Mouse (Mus musculus): ENCODE measurements around the gene Mre11a.
A peak's percentile ranks its signal among the peaks of the same experiment; 100 is the strongest.

The Mre11a gene

DNA sequence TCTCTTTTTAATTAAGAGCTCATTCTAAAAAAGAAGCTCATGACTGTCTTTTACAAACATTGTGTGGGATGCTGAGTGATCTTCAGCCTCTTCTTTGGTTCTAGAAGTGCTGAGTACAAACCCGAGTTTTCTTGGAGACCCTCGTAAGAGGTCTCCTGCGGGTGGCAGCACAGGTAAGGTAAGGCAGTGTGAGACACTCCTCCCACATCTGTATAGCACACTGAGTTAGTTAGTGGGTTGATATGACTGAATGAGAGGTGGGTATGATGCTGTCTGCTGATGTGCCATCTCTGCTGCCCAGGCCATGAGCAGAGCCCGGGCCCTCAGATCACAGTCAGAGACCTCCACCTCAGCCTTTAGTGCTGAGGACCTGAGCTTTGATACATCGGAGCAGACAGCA lies 40.4 kb downstream of the Mre11a start:
- no peak for DNase-seq

DNA sequence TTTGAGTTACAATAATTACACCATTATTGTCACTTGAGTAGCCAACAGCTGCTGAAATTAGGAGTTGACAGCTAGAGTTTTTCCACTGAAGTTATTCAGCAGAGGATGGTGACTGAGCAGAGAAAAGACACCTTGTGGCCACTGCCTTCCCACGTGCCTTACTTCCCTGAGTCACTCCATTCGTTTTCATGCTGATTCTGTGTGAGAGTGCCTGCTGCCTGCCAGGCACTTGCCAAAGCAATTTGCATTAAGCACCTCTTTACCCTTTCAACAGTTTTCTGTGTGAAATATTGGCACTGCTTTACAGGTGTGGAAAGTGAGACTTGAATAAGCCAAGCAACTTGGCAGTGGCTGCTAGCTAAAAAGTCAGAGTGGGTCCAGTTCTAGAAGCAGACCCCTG lies 43.4 kb downstream of the Mre11a start:
- no peak for DNase-seq

DNA sequence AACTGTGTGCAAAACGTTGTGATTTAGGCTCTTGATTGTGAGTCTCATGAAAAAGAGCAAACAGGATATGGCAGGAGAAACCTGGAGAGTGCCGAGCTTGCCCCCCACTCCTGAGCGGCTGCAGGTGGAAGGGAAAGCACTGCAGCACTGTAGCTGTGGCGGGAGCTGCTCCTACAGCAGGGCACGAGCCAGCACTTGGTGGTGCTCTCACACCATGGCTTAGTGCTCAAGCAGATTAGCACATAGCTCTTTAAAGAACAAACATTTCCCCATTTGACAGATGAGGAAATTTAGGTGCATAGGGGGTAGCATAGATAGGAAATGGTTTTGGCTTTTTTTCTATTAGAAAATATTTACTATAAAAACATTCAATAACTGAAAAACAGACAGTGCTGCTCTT lies 47.6 kb downstream of the Mre11a start:
- DNase-seq, result no peak

DNA sequence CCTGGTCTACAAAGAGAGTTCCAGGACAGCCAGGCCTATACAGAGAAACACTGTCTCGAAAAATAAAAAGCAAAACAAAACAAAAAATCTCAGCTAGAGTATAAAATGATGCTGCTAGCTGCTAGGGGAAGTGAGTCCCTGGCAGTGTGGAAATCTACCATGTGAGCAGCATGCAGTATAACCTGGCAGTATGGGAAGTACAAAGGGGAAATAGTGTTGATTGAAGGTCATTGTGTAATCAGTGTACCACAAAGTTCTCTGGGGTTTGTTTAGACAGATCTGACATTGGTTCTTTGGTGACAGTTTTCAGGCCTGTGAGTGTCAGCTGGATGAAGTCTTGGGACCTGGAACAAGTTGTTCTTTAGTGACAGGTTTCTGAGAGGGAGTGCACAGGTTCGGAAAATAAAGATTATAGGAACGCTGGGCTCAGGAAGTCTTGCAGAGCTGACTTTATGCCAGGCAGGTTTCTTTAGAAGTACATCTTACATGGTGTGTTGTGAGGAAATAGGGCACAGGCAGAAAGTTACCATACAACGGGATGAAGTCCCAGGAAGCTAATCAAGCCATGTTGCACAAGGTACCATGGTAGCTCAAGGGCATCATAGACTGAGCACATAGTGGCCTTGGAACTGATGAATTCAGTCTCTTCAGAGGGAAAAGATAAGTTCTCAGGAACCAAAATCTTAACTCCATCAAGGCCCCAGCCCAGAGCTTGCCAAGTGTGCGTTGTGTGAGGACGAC lies 51.1 kb downstream of the Mre11a start:
- no peak for DNase-seq

DNA sequence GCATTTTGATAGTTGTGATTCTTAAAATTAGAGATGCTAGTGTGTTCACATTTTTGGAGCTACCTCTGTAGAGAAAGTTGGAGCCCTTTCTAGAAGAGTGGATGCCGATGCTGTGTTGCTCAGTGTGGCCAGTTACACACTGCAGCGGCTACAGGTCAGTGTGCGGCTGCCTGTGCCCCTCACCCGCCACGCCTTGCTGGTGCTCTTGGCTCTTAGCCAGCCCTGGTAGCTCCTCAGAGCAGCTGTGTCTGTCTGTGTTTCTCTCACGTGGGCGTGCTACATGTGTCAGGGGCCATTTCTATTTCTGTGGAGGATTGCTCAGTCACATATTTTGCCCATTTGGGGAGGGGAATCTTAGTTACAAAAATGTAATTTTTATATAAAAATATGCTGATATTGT lies 55.1 kb downstream of the Mre11a start:
- DNase-seq, result peak in 1 of 2 experiments; percentile 9

DNA sequence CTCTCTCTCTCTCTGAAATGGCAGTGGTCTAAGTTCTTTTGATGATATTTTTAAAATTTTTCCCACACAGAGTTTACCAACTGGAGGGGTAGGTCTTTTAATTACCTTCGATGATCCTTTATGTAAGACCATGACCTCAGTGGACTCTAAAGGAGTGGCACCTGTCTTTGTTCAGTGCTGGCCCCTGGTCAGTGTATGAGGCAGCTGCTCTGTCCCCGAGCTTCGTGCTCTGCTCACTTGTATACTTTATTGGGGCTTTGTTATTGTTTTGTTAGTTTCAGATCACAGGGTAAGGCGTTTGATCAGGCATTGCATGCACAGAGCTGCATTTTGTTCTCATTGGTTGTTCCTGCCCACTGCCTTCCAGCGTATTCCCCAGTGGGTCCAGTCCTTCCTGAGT lies 55.5 kb downstream of the Mre11a start:
- DNase-seq, result no peak

DNA sequence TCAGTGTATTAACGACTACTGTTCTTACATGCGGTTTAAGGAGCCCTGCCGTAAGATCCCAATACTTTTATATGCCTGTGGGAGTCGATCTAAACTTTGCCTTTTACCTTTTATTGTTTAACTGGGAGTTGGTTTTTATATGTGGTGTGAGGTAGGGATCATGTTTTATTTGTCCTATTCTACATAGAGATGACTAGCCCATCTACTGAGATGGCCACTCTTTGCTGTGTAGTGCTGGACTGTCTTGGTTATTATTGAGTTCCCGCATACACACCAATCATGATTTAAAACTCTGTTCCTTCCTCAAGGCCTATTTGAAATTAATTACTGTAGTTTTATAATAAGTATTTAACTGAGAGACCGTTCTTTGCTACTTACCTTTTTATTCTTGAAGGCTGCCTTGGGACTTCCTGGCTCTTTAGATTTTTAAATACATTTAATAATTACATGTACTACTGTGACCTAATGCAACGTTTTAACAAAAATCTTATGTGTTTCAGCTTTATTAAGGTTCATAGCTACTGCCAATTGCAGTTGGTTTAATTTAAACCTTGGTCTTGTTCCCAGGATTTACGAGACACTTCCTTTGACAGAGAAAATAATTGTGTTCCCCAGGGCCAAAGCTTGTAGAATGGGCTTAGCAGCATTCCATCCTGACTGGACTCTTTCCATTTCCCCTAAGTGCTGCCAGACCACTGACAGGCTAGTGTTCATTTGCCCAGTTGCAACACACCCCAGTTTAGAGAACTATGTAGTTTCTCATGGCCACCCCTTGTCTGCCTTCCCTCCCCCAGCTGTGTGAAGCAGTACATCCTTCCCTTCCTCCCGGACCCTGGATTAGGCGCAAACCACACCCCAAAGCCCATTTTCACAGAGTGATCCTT lies 57.7 kb downstream of the Mre11a start:
- peak; percentile 36 to 40 for DNase-seq

DNA sequence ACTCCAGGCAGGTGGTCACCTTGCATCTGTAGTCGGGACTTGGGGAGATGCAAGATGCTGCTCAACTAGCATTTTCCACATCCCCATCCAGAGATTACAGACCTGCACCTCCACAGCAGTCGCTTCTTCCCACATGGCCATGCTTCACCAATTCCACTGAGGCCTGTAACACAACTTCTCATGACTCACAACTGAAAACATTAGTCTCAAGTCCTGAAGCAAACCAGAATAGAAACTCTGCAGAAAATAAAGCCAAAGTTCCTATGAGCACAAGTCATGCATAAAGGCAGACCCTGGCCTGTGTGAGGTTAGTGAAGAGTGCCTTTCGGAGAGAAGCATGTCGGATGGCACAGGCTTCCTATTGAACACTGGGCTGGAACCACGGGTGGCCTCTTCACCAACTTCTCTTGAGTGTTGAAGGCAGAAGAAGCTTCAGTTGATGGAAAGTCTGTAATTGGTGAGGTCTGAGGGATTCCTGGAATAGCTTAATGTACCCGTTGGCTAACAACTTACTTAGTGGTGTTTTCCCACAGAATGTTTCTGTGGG lies 58.9 kb downstream of the Mre11a start:
- no peak for DNase-seq

DNA sequence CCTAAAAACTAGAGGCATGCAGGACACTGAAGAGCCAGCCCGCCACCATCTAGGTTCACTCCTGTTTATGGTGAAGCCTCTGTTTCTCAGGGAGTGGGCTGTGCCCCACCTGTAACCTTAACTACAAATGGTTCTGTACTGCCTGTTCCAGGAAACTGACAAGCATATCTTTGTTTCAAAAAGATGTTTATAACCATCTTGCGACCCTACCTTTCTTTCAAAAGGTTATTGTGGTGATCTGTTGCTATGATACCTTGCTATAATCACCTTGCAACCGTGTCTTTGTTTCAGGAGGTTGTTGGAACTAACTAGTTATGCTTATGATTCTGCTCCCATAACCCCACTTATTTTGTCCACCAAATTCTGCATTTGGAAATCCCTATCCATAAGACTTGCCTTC lies 59.4 kb downstream of the Mre11a start:
- no peak for DNase-seq

DNA sequence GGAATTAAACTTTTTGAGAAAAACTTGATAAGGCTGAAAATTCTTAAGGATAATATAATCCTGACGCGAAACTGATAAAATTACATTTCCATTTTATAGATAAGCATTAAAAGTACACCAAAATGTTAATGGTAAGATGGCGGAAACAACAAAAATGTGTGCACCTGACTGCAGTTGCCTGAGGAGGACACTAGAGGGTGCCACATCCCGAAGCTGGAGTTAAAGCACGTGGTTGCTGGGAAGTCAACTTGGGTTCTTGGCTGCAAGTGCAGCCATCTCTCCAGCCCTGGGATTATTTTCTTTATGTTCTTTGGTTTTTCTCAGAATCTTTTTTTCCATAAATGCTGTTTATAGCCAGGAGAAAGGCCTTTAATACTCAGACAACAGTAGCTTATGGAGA lies 62.0 kb downstream of the Mre11a start:
- no peak for DNase-seq

DNA sequence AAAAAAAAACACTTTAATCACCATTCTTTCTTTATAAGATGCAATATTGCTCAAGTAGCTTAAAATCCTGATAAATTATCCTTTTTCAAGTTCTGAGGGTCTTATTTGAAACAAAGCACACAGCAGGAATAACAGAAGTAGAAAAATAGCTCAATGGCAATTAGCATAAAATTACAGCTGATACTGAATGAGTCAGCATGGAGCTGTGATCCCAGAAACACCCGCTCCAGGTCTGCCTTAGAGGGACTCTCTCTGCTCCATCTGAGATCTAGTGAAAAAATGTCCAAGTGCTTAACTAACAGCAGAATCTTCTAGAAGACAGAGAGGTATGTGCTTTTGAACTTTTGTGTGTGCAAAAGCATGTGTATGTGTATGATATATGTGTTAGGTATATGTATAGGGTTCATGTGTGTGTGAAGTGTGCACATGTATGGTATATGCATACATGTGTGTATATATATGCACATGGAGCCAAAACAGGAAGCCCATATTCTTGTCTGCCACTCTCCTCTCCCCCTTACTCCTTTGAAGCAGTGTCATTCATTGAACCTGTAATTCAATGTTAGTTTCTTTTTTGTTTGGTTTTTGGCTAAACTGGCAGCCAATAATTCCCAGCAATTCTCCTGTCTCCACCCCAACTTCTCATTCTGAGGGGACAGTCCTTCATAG lies 63.9 kb downstream of the Mre11a start:
- DNase-seq, result no peak

DNA sequence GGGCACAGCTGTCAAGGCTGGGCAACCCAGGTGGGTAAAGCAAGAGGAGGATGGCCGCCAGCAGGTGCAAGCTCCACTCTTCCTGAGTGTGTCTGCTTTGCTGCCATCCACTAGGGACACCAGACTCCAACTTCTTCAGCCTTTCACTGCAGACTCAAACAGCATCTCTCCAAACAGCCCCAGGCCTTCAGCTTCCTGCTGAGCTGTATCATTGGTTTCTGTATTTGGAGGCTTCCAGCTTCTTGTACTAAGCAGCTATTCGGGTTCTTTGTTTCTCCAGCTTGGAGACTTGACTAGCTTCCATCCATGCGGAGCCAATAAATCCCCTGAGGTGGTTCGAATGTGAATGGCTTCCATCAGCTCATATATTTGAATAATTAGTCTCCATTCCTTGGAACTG lies 70.1 kb downstream of the Mre11a start:
- DNase-seq, result no peak

DNA sequence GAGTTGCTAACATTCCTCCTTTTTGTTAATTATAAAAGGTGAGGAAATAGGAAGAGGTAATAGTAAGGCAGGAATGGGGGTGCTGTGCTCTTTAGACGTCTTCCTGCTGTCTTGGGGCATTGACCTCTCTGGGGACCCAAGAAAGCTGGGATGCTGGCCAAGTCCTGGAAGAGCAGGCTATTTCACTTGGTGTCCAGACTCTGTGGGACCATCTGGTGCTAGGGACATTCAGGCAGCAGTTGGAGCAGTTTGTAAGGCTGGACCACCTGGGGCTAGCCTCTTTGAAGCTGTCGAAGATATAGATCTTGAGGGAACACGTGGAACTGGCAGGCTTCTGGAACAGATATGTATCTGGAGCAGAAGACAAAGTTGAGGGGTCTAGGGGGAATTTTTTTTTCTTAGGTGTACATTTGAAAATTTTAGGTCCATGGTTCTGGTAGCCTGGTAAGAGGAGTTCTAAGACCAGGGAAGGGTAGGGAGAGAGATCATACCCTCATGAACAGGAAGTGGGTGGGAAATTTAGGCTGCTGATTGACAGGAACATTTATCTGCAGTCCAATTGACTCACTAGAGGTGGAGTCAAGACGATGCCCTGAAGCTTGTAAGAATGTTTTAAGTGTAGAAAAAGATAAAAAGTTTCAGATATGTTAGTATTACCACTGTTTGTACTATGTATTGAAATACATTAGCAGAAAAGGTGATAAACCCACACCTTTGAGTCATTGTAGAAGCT lies 72.6 kb downstream of the Mre11a start:
- no peak for DNase-seq

DNA sequence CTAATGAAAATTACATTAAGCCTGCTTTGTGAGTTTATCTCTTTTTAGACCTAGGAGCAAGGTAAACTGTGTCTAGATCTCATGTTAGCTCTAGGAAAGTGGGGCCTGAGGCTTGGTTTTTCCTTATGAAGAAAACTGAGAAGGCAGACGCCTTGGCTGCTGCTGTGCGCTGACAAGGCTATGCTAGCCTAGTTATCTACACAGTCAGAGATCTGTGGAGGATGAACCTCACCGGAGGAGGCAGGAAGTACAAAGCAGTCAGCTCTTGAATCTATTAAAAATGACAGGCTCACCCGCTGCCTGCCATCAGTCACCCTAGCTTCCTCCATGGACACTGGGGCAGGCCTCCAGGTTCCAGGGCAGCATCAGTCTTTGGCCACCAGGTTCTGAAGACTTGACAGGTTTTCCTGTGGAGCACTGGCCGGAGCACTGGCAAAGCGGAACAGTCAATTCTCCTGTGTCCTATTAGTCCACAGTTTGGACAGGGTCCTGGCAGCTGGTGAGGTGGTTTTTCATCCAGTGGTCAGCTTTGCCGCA lies 73.8 kb downstream of the Mre11a start:
- DNase-seq, result peak in 1 of 2 experiments; percentile 9

DNA sequence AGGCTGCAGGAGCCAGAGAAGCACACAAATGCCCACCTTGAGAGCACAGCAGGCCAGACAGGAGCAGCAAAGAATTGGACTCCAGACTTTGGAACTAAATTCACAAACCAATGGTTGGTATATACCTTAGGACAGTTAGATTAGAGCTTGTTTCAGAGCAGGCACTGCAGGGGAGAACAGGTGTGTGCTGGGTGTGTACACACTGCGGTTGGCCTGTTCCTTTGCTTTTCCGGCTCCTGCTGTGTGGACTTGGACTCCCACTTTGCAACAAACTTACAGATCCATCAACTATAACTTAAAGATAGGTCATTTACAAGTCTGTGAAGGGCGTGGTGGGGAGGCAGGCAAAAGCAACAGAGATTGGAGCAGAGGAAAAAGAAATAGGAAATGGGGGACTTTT lies 74.3 kb downstream of the Mre11a start:
- DNase-seq, result no peak

DNA sequence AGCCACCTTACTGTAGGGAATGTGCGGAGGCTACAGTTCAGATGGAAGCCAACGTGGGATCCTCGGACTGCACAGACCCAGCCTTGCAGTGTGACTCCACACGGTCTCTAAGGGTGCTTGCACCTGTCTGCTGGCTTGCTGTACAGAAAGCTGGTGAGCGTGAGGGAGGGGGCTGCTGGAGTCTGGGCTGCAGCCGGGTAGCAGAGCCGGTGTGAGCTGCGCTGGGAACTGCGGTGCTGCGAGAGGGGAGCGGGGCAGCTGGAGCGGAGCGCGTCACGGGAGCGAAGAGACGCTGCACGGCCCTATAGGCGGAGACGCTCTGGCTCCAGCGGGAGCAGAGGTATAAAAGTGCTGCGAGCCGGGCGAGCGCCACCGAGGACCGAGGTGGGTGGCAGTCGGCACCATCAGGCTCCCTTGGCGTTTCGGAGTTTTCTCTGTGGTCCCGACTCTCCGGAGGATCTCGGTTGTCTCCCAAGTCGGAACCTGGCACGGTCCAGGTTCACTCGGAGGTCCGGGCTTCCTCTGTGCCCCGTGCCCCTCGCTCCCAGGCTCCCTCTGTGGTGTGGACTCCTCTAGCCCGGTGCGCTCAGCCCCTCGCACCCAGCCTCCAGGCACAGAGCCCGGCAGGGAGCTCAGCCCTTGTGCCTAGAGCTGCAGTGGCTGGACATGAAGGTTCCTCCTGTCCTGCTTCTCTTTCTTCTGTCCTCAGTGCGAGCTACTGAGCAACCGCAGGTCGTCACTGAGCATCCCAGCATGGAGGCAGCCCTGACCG lies 75.6 kb downstream of the Mre11a start, which contains the start of gene Gpr83:
Gpr83 (plus strand) TSS at position 343 of the 772 bp plus-strand sequence.
- no peak for DNase-seq

DNA sequence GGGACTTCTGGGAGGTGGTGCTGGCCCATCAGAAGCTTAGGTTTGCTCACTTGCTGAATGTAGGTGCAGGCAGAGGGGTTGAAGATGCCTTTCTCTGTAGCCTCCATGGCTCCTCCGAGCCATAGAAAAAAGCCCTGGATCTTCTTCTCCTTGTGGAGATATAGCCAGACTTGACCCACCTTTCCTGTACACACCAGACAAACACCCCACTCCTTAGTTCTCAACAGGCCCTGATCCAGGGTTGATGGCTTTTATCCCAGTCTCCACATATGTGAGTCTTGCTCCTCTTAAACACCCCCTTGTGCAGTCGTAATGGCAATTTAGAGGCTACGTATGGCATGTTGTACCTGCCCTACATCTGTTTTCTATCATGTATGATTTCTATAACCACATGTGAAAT lies 78.7 kb downstream of the Mre11a start:
- DNase-seq, result no peak

DNA sequence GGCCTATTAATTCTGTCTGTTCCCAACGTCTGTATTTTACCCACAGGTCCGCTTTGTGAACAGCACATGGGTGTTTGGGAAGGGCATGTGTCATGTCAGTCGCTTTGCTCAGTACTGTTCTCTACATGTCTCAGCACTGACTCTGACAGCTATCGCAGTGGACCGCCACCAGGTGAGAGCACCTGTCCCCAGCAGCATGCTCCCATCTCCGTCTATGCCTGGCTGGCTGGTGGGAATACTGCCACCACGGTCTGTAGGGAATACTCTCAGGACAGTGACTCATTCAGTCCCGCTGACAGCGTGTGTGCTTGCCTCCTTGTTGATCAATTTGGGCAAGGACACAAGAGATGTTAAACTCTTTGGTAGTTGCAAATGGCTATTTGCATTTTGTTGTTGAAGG lies 80.3 kb downstream of the Mre11a start:
- no peak for DNase-seq

DNA sequence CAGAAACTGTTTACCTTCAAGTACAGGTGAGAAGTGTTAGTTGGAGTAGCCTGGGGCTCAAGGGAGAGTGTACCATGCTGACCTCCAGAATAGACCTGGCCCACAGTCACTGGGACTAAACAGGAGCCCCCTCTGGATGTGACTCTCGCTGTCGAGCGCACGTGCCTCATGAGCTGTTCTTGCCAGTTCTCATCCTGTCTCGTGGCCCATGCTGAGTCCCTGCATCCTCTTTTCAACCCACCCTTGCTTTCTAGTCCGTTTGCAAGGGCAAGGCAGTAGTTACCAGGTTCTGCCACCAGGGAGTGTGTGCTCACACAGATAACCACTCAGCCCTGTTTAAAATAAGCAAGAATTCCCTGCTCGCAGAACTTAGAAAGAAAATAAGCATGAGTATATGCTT lies 82.5 kb downstream of the Mre11a start:
- peak; percentile 42 to 57 for DNase-seq

DNA sequence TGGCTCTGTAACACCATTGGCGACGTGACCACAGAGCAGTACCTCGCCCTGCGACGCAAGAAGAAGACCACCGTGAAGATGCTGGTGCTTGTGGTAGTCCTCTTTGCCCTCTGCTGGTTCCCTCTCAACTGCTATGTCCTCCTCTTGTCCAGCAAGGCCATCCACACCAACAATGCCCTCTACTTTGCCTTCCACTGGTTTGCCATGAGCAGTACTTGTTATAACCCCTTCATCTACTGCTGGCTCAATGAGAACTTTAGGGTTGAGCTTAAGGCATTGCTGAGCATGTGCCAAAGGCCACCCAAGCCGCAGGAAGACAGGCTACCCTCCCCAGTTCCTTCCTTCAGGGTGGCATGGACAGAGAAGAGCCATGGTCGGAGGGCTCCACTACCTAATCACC lies 83.9 kb downstream of the Mre11a start:
- no peak for DNase-seq

DNA sequence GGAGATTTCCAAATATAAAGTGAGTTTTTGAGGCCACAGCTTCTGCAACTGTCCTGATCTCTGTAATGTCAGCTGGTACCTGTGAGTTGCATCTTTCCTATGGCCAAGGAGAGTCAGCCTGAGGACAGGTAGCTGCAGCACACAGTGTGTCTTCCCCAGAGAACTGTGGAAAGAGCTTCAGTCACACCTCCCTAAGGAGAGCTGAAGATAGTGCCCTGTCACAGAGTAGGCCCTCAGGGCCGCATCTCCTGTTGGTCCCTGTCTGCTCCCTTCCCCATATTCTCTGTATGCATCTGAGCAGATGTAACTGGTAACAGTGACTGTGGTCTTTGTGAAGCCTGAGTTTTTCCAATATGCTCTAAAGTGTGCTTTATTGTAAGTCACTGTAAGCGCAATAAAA lies 85.9 kb downstream of the Mre11a start:
- DNase-seq, result no peak

DNA sequence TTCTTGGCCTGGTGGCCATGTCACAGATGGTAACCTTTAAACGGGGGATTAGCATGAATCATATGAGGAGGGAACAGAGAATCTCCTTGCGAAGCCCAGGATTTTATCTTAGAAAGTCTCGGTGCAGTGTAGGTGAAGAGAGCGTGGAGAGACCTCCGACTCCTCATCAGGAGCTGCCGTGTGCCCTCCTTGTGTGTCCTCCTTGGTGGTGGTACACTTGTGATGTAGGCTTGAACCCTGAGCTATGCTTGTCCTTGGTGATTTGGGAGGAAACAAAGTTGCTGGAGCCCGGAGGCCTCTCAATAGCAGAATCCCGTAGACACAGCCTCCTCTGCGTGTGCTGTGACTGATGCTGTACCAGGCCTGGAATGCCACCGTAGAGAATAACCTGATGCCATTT lies 86.3 kb downstream of the Mre11a start:
- DNase-seq, result no peak
